Comparison of ENCODE assay signal across 17 mouse cellular contexts in the genomic region with DNA sequence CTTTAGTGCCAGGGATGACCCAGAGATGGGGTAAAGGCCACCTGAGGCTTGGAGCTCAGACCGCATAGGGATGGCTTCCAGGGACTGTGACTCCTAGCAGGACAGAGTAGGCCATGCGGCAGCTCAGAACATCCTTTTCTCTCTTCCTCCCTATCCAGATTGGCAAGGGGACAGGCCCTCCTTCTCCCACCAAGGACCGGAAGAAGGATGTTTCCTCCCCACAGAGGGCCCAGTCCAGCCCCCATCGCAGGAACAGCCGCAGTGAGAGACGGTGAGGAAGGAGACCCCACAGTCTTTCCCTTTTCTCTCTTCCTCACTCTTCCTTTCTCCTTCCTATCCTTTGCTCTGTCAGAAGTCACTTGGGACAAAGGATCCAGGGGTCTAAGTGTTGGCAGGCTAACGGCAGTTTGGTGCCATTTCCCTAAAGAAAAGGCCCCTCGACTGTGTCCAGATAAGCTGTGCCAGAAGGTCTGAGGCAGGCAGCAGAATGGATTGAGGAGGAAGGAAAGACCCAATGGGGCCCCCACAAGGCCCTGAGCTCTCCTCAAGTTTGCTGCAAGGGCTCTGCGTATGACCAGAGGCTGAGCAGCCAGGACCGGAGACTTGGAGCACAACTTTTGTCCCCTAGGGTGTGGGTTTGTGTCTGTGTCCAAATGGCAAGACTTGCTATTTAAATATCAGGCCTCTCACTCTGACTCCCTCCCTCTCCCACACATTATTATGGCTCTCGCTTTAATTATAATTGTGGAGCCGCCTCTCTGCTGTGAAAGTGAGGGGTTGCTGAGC. TPM values are rescaled to one million over a fixed set of nuclear protein-coding genes. Genes with fewer than 3 reads are reported as not detected.
DNase-seq lines count a peak whose midpoint lies in the region; ATAC-seq and TF ChIP-seq lines count a peak whose summit lies in the region.
"Had no signal": no experiment of that assay in that cellular context is flagged by ENCODE, and none has a peak within 500 bp of the region (broad histone marks: within the 10 kb centered on the region; RNA-seq: fewer than 3 reads in every experiment).

No protein-coding gene starts in this region.

- WGBS in embryonic facial prominence, embryonic 10.5 days = 81% methylated on average over 12 of the region's 12 CpGs
- 79% methylated on average over 12 of the region's 12 CpGs for WGBS in limb, embryonic 10.5 days

- H3K27ac ChIP-seq in gastrocnemius, adult 2 months = peak overlapping the region; percentile 51
- peak overlapping the region; percentile 59 for H3K27ac ChIP-seq in left cerebral cortex, adult 2 months
- peak overlapping the region; percentile 24; the same call in 1 of the 2 replicates for H3K27ac ChIP-seq in embryonic facial prominence, embryonic 10.5 days (replicated peaks)
- 0 out of 2 replicates have a peak overlapping the region, but pooled peaks have one; percentile 23 for H3K27ac ChIP-seq in limb, embryonic 10.5 days
- H3K27ac ChIP-seq: forebrain, embryonic 15.5 days; limb, embryonic 13.5 days had no signal

- peaks cover 91% of the 10 kb centered on the region for H3K36me3 ChIP-seq in embryonic facial prominence, embryonic 10.5 days (replicated peaks)
- peaks cover 29% of the 10 kb centered on the region for H3K36me3 ChIP-seq in limb, embryonic 10.5 days

- no peak overlapping the region for H3K4me3 ChIP-seq in gastrocnemius, adult 2 months
- H3K4me3 ChIP-seq in left cerebral cortex, adult 2 months = no peak overlapping the region
- H3K4me3 ChIP-seq in embryonic facial prominence, embryonic 10.5 days = no peak overlapping the region
- H3K4me3 ChIP-seq in limb, embryonic 10.5 days = no peak overlapping the region
- H3K4me3 ChIP-seq: forebrain, embryonic 15.5 days; limb, embryonic 13.5 days; myocyte had no signal

- no peak for TF ChIP-seq CTCF in gastrocnemius, adult 2 months (IDR thresholded peaks at IDR 0.05)
- no peak for TF ChIP-seq CTCF in left cerebral cortex, adult 2 months (IDR thresholded peaks at IDR 0.05)

- no peak for DNase-seq in gastrocnemius, adult 2 months
- DNase-seq in gastrocnemius, postnatal 10 days = no peak
- DNase-seq in left cerebral cortex, adult 2 months (ENCODE audit: extremely low spot score in 1 of 2, low spot score in 2 of 2) = no peak
- DNase-seq in left cerebral cortex, postnatal 4 days = no peak
- no peak for DNase-seq in embryonic facial prominence, embryonic 10.5 days (ENCODE audit: low spot score)
- no peak for DNase-seq in limb, embryonic 10.5 days (ENCODE audit: low spot score)
- no peak for DNase-seq in urinary bladder, postnatal 14 days (ENCODE audit: low spot score)
- DNase-seq: right cerebral cortex, adult 18-20 months; thymus, postnatal 25 days had no signal

- no peaks in the 10 kb centered on the region for H3K27me3 ChIP-seq in embryonic facial prominence, embryonic 10.5 days (replicated peaks; ENCODE audit: low read depth, poor library complexity, severe bottlenecking)
- H3K27me3 ChIP-seq in limb, embryonic 10.5 days (ENCODE audit: low read depth, poor library complexity, severe bottlenecking) = no peaks in the 10 kb centered on the region
- H3K27me3 ChIP-seq: forebrain, embryonic 15.5 days; limb, embryonic 13.5 days had no signal

- no peaks in the 10 kb centered on the region for H3K9me3 ChIP-seq in embryonic facial prominence, embryonic 10.5 days
- no peaks in the 10 kb centered on the region for H3K9me3 ChIP-seq in limb, embryonic 10.5 days (replicated peaks)
- H3K9me3 ChIP-seq: forebrain, embryonic 15.5 days; limb, embryonic 13.5 days had no signal

- ATAC-seq in granulocyte monocyte progenitor cell, adult 5-6 weeks (replicated peaks; ENCODE audit: poor library complexity, severe bottlenecking) = no peak
- ATAC-seq: forebrain, embryonic 15.5 days had no signal

- intact Hi-C loops in gastrocnemius, adult 2 months (cut with DNase I) = no loop called here
- intact Hi-C loops in left cerebral cortex, adult 2 months (cut with DNase I) = no loop called here
- intact Hi-C loops in left cerebral cortex, postnatal 4 days (cut with DNase I) = no loop called here

- peaks cover 30% of the 10 kb centered on the region for H3K4me1 ChIP-seq in embryonic facial prominence, embryonic 10.5 days
- no peaks in the 10 kb centered on the region for H3K4me1 ChIP-seq in limb, embryonic 10.5 days
- H3K4me1 ChIP-seq: limb, embryonic 13.5 days had no signal

RNA-seq across cellular contexts. Expression of a gene that starts 12.4 kb away (rescaled TPM):
- 1 to 10 TPM; 4.0 to 6.9 TPM for total RNA-seq in gastrocnemius, adult 2 months (2021)
- 10 to 100 TPM; 29.9 to 34.5 TPM for total RNA-seq in gastrocnemius, postnatal 10 days (2021)
- total RNA-seq in left cerebral cortex, adult 2 months (2021) = 10 to 100 TPM; 34.6 to 36.6 TPM
- 100 to 1,000 TPM; 148 to 152 TPM for total RNA-seq in left cerebral cortex, postnatal 4 days (2021)
- polyA plus RNA-seq in embryonic facial prominence, embryonic 10.5 days (2016; fragmentation: Nextera tagmentation; extraction: Ambion mirVana) = 13.5 and 14.7 TPM in 2 replicates
- polyA plus RNA-seq in limb, embryonic 10.5 days (2016; fragmentation: Nextera tagmentation; extraction: Ambion mirVana) = 9.2 and 9.5 TPM in 2 replicates
- 0.41 TPM in 1 of 2 replicates, not detected in the other for total RNA-seq in granulocyte monocyte progenitor cell, adult 5-6 weeks (2014; fragmentation: Nextera tagmentation)
- 0.21 TPM in 1 of 2 replicates, not detected in the other for total RNA-seq in granulocyte monocyte progenitor cell, adult 5-6 weeks (2017)

RNA-seq across cellular contexts. Expression of a gene that starts 35.4 kb away (rescaled TPM):
- total RNA-seq in gastrocnemius, adult 2 months (2021) = 1 to 10 TPM; 3.9 to 4.8 TPM
- 1 to 10 TPM; 5.8 to 6.3 TPM for total RNA-seq in gastrocnemius, postnatal 10 days (2021)
- total RNA-seq in left cerebral cortex, adult 2 months (2021) = 1 to 10 TPM; 6.5 TPM
- 1 to 10 TPM; 7.9 to 9.8 TPM for total RNA-seq in left cerebral cortex, postnatal 4 days (2021)
- 14.3 and 15.5 TPM in 2 replicates for polyA plus RNA-seq in embryonic facial prominence, embryonic 10.5 days (2016; fragmentation: Nextera tagmentation; extraction: Ambion mirVana)
- polyA plus RNA-seq in limb, embryonic 10.5 days (2016; fragmentation: Nextera tagmentation; extraction: Ambion mirVana) = 11.0 and 11.9 TPM in 2 replicates
- total RNA-seq in granulocyte monocyte progenitor cell, adult 5-6 weeks (2014; fragmentation: Nextera tagmentation) = 7.2 and 9.7 TPM in 2 replicates
- 0.62 and 2.8 TPM in 2 replicates for total RNA-seq in granulocyte monocyte progenitor cell, adult 5-6 weeks (2017)

RNA-seq across cellular contexts. Expression of a gene that starts 43.3 kb away (rescaled TPM):
- not detected for total RNA-seq in gastrocnemius, adult 2 months (2021)
- total RNA-seq in gastrocnemius, postnatal 10 days (2021) = not detected
- not detected for total RNA-seq in left cerebral cortex, adult 2 months (2021)
- total RNA-seq in left cerebral cortex, postnatal 4 days (2021) = not detected
- polyA plus RNA-seq in embryonic facial prominence, embryonic 10.5 days (2016; fragmentation: Nextera tagmentation; extraction: Ambion mirVana) = not detected in 2 replicates
- not detected in 2 replicates for polyA plus RNA-seq in limb, embryonic 10.5 days (2016; fragmentation: Nextera tagmentation; extraction: Ambion mirVana)
- total RNA-seq in granulocyte monocyte progenitor cell, adult 5-6 weeks (2014; fragmentation: Nextera tagmentation) = not detected in 2 replicates
- not detected in 2 replicates for total RNA-seq in granulocyte monocyte progenitor cell, adult 5-6 weeks (2017)
- total RNA-seq: adrenal gland, adult 18-20 months; layer of hippocampus, adult 8-10 months had no signal
- polyA plus RNA-seq: C2C12; embryonic facial prominence, embryonic 11.5 days; forebrain, embryonic 15.5 days; limb, embryonic 13.5 days; myocyte had no signal
